Mouse (Mus musculus) olfactory bulb, adult 2 months (tissue): ENCODE measurements around the gene Ccdc85c.

Experiments
- CTCF ChIP-seq: fragments of 200-500 bp; IDR thresholded peaks from 2 replicates; pipeline ENCODE4 v1.5.1; 2012; ENCODE audit warnings: low read depth, mild to moderate bottlenecking, low read length, moderate library complexity; ENCODE audit not compliant: insufficient read depth
- POLR2A ChIP-seq: fragments of 200-500 bp; IDR thresholded peaks from 2 replicates; pipeline ENCODE4 v1.6.1; 2012; ENCODE audit warnings: mild to moderate bottlenecking, low read depth, low read length, moderate library complexity; ENCODE audit not compliant: insufficient read depth

- TF ChIP-seq CTCF, result no peak
- TF ChIP-seq POLR2A, result no peak
Measured at GRCm38 (mm10) chr12:108260950-108261349, 14.3 kb downstream of the Ccdc85c start.
